Mouse (Mus musculus): ENCODE measurements around the gene Ddx4.

Gene Ddx4

DNA sequence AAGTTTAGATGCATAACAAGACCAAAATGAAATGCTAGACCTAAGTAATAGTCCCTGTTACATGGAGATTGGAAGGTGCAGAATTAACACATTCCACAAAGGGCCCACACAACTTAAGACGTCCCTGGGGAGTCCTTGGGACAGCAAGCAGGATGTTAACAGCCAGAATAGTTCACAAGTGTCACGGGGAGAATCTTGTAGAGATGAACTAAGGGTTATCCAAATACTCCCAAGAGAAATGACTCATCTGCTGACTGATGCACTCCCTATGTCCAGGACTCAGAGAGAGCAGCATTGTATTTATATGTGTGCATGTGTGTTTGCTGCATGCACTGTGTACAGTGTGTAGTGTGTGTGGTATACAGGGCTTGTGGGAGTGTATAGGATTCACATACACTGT lies 95.8 kb downstream of the Ddx4 start:
- DNase-seq (ENCODE audit: low read depth in 2 of 2, low spot score in 2 of 2): no peak

GRCm38 (mm10) chr13:112553304-112553703 lies 99.0 kb downstream of the Ddx4 start:
- DNase-seq (ENCODE audit: low read depth in 2 of 2, low spot score in 2 of 2): no peak

DNA sequence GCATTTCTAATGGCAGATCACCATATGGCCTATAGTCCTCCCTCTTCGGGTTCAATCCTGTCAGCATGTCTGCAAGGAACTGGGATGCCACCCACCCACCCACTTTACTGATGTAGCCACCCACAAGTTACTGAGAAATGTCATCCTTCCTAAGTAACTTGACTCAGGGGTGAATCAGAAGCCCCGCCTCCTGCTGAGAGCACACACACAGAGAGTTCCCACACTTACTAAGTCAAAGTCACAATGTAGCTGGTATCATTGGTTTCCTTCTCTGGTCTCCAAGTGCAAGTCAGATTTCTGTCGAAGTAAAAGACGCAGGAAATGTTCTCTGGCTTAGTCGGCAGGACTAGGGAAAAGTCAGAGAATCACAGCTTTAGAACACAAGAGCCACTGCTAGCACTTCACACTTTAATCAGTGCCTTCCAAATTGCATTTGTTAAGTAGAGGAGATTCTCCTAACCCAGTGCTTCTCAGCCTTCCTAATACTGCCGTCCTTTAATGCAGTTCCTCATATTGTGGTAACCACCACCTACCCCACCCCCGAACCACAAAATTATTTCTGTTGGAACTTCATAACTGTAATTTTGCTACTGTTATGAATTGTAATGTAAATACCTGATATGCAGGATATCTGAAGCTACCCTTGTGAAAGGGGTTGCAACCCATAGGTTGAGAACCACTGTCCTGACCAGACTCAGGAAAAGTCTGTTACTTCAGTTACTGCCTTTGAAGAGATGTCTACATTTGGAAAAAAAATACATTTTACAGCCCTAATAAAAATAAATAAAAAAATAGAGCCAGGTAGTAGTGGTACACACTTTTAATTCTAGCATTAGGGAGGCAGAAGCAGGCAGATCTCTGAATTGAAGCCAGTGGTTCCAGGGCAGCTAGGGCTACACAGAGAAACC lies 100.4 kb downstream of the Ddx4 start:
- DNase-seq (ENCODE audit: low read depth in 2 of 2, low spot score in 2 of 2): no peak
